Mouse (Mus musculus): ENCODE data around the gene Cdh26. TPM values are rescaled to one million over a fixed set of nuclear protein-coding genes. Genes with fewer than 3 reads are reported as not detected.
A peak's percentile ranks its signal among the peaks of the same experiment; 100 is the strongest.

Cdh26 gene
- polyA plus RNA-seq, 1 experiment from 2014 or later, result 0.73 TPM

GRCm38 (mm10) chr2:178414261-178415149 is 15.8 kb upstream of the Cdh26 start, which contains the start of the genes Ppp1r3d and Fam217b:
TSS of gene Ppp1r3d (minus strand) at chr2:178414472.
TSS of gene Fam217b (plus strand) at chr2:178414524.
- Histone ChIP-seq H3K4me2 (ENCODE audit: low read length) (peak within 1 kb of the TSS; percentile 99), H3K27me3 (replicated peaks; ENCODE audit: control insufficient read depth, insufficient read depth, low read length) (no peaks in the 10 kb centered on the region), H3K4me1 (replicated peaks; ENCODE audit: control insufficient read depth, insufficient read depth, low read length) (peaks cover 23% of the 10 kb centered on the region), H3K9ac (ENCODE audit: low read length) (peak within 1 kb of the TSS; percentile 66), H3K27ac (ENCODE audit: low read depth) (peak within 1 kb of the TSS; percentile 81), H3K4me3 (ENCODE audit: low read depth, low read length) (peak within 1 kb of the TSS; percentile 64), H3K36me3 (ENCODE audit: control insufficient read depth, insufficient read depth, low read length) (peaks cover 6% of the 10 kb centered on the region; the same call in 1 of the 2 replicates), H3K9me3 (ENCODE audit: control insufficient read depth, low read length) (no peaks in the 10 kb centered on the region)
- under 1% methylated on average over 68 of the region's 74 CpGs for WGBS
- DNase-seq (ENCODE audit: low spot score), result peak; percentile 84
- peak; percentile 86 for ATAC-seq (replicated peaks; ENCODE audit: low FRiP score, low TSS enrichment, low read depth)

- Histone ChIP-seq H3K36me3 (ENCODE audit: control insufficient read depth, insufficient read depth, low read length) (peaks cover 6% of the 10 kb centered on the region; the same call in 1 of the 2 replicates), H3K9me3 (ENCODE audit: control insufficient read depth, low read length) (no peaks in the 10 kb centered on the region), H3K4me3 (ENCODE audit: low read depth, low read length) (peak overlapping the region; percentile 64), H3K27me3 (replicated peaks; ENCODE audit: control insufficient read depth, insufficient read depth, low read length) (no peaks in the 10 kb centered on the region), H3K4me2 (ENCODE audit: low read length) (peak overlapping the region; percentile 99), H3K27ac (ENCODE audit: low read depth) (no peak overlapping the region; the same call in 1 of the 2 replicates), H3K4me1 (replicated peaks; ENCODE audit: control insufficient read depth, insufficient read depth, low read length) (peaks cover 23% of the 10 kb centered on the region), H3K9ac (ENCODE audit: low read length) (no peak overlapping the region)
- DNase-seq (ENCODE audit: low spot score) (no peak), ATAC-seq (replicated peaks; ENCODE audit: low FRiP score, low TSS enrichment, low read depth) (peak; percentile 0; the same call in 1 of the 2 replicates)
- 25% methylated on average over 3 of the region's 3 CpGs for WGBS
Measured at GRCm38 (mm10) chr2:178415150-178415448, 15.2 kb upstream of the Cdh26 start.

GRCm38 (mm10) chr2:178416427-178416826 is 13.9 kb upstream of the Cdh26 start:
- Histone ChIP-seq H3K4me3 (ENCODE audit: low read depth, low read length) (no peak overlapping the region), H3K4me1 (replicated peaks; ENCODE audit: control insufficient read depth, insufficient read depth, low read length) (peaks cover 17% of the 10 kb centered on the region), H3K9ac (ENCODE audit: low read length) (no peak overlapping the region), H3K9me3 (ENCODE audit: control insufficient read depth, low read length) (no peaks in the 10 kb centered on the region), H3K4me2 (ENCODE audit: low read length) (no peak overlapping the region), H3K27ac (ENCODE audit: low read depth) (no peak overlapping the region), H3K27me3 (replicated peaks; ENCODE audit: control insufficient read depth, insufficient read depth, low read length) (no peaks in the 10 kb centered on the region), H3K36me3 (ENCODE audit: control insufficient read depth, insufficient read depth, low read length) (peaks cover 16% of the 10 kb centered on the region; the same call in 1 of the 2 replicates)
- ATAC-seq (replicated peaks; ENCODE audit: low FRiP score, low TSS enrichment, low read depth) (no peak), DNase-seq (ENCODE audit: low spot score) (peak; percentile 48)
- WGBS, result 60% methylated on average over 13 of the region's 13 CpGs

- H3K4me1 ChIP-seq (replicated peaks; ENCODE audit: control insufficient read depth, insufficient read depth, low read length), result peaks cover 16% of the 10 kb centered on the region
- no peaks in the 10 kb centered on the region for H3K9me3 ChIP-seq (ENCODE audit: control insufficient read depth, low read length)
- peaks cover 16% of the 10 kb centered on the region; the same call in 1 of the 2 replicates for H3K36me3 ChIP-seq (ENCODE audit: control insufficient read depth, insufficient read depth, low read length)
- no peak overlapping the region for H3K27ac ChIP-seq (ENCODE audit: low read depth)
- no peak overlapping the region for H3K4me2 ChIP-seq (ENCODE audit: low read length)
- WGBS, result 78% methylated on average over 4 of the region's 4 CpGs
- DNase-seq (ENCODE audit: low spot score) (no peak), ATAC-seq (replicated peaks; ENCODE audit: low FRiP score, low TSS enrichment, low read depth) (no peak)
- H3K9ac ChIP-seq (ENCODE audit: low read length), result no peak overlapping the region
- H3K27me3 ChIP-seq (replicated peaks; ENCODE audit: control insufficient read depth, insufficient read depth, low read length), result no peaks in the 10 kb centered on the region
- no peak overlapping the region for H3K4me3 ChIP-seq (ENCODE audit: low read depth, low read length)
Measured at GRCm38 (mm10) chr2:178416970-178417369, 13.4 kb upstream of the Cdh26 start.

GRCm38 (mm10) chr2:178420576-178420975 is 9.8 kb upstream of the Cdh26 start:
- H3K4me3 ChIP-seq (ENCODE audit: low read depth, low read length), result no peak overlapping the region
- H3K36me3 ChIP-seq (ENCODE audit: control insufficient read depth, insufficient read depth, low read length), result peaks cover 21% of the 10 kb centered on the region; the same call in 1 of the 2 replicates
- peaks cover 10% of the 10 kb centered on the region; the same call in 1 of the 2 replicates for H3K4me1 ChIP-seq (replicated peaks; ENCODE audit: control insufficient read depth, insufficient read depth, low read length)
- H3K9ac ChIP-seq (ENCODE audit: low read length), result no peak overlapping the region
- ATAC-seq (replicated peaks; ENCODE audit: low FRiP score, low TSS enrichment, low read depth) (no peak), DNase-seq (ENCODE audit: low spot score) (no peak)
- no peak overlapping the region for H3K27ac ChIP-seq (ENCODE audit: low read depth)
- H3K4me2 ChIP-seq (ENCODE audit: low read length), result no peak overlapping the region
- no peaks in the 10 kb centered on the region for H3K27me3 ChIP-seq (replicated peaks; ENCODE audit: control insufficient read depth, insufficient read depth, low read length)
- WGBS, result 83% methylated on average over 9 of the region's 9 CpGs
- H3K9me3 ChIP-seq (ENCODE audit: control insufficient read depth, low read length), result no peaks in the 10 kb centered on the region

- no peak overlapping the region for H3K4me2 ChIP-seq (ENCODE audit: low read length)
- ATAC-seq (replicated peaks; ENCODE audit: low FRiP score, low TSS enrichment, low read depth), result no peak
Measured at GRCm38 (mm10) chr2:178421603-178422002, 8.7 kb upstream of the Cdh26 start.

GRCm38 (mm10) chr2:178422186-178422585 is 8.1 kb upstream of the Cdh26 start:
- Histone ChIP-seq H3K4me3 (ENCODE audit: low read depth, low read length) (no peak overlapping the region), H3K36me3 (ENCODE audit: control insufficient read depth, insufficient read depth, low read length) (peaks cover 21% of the 10 kb centered on the region; the same call in 1 of the 2 replicates), H3K9ac (ENCODE audit: low read length) (no peak overlapping the region), H3K4me2 (ENCODE audit: low read length) (no peak overlapping the region), H3K27ac (ENCODE audit: low read depth) (no peak overlapping the region; the same call in 1 of the 2 replicates), H3K9me3 (ENCODE audit: control insufficient read depth, low read length) (no peaks in the 10 kb centered on the region), H3K4me1 (replicated peaks; ENCODE audit: control insufficient read depth, insufficient read depth, low read length) (no peaks in the 10 kb centered on the region; the same call in 1 of the 2 replicates), H3K27me3 (replicated peaks; ENCODE audit: control insufficient read depth, insufficient read depth, low read length) (no peaks in the 10 kb centered on the region)
- DNase-seq (ENCODE audit: low spot score) (peak; percentile 24), ATAC-seq (replicated peaks; ENCODE audit: low FRiP score, low TSS enrichment, low read depth) (no peak)
- WGBS, result 33% methylated on average over 2 of the region's 3 CpGs

More at GRCm38 (mm10) chr2:178421603-178422002, 8.7 kb upstream of the Cdh26 start:
- Histone ChIP-seq H3K4me3 (ENCODE audit: low read depth, low read length) (no peak overlapping the region), H3K4me1 (replicated peaks; ENCODE audit: control insufficient read depth, insufficient read depth, low read length) (peaks cover 1% of the 10 kb centered on the region; the same call in 1 of the 2 replicates), H3K9me3 (ENCODE audit: control insufficient read depth, low read length) (no peaks in the 10 kb centered on the region), H3K9ac (ENCODE audit: low read length) (no peak overlapping the region), H3K27ac (ENCODE audit: low read depth) (no peak overlapping the region; the same call in 1 of the 2 replicates), H3K27me3 (replicated peaks; ENCODE audit: control insufficient read depth, insufficient read depth, low read length) (no peaks in the 10 kb centered on the region), H3K36me3 (ENCODE audit: control insufficient read depth, insufficient read depth, low read length) (peaks cover 21% of the 10 kb centered on the region; the same call in 1 of the 2 replicates)
- peak; percentile 49 for DNase-seq (ENCODE audit: low spot score)
- WGBS, result 46% methylated on average over 6 of the region's 6 CpGs

GRCm38 (mm10) chr2:178423223-178423622 is 7.1 kb upstream of the Cdh26 start:
- Histone ChIP-seq H3K36me3 (ENCODE audit: control insufficient read depth, insufficient read depth, low read length) (peaks cover 18% of the 10 kb centered on the region; the same call in 1 of the 2 replicates), H3K27ac (ENCODE audit: low read depth) (no peak overlapping the region), H3K27me3 (replicated peaks; ENCODE audit: control insufficient read depth, insufficient read depth, low read length) (no peaks in the 10 kb centered on the region), H3K4me2 (ENCODE audit: low read length) (no peak overlapping the region), H3K4me3 (ENCODE audit: low read depth, low read length) (no peak overlapping the region), H3K9me3 (ENCODE audit: control insufficient read depth, low read length) (no peaks in the 10 kb centered on the region), H3K9ac (ENCODE audit: low read length) (no peak overlapping the region), H3K4me1 (replicated peaks; ENCODE audit: control insufficient read depth, insufficient read depth, low read length) (no peaks in the 10 kb centered on the region; the same call in 1 of the 2 replicates)
- WGBS, result 72% methylated on average over 5 of the region's 5 CpGs
- ATAC-seq (replicated peaks; ENCODE audit: low FRiP score, low TSS enrichment, low read depth), result no peak
- DNase-seq (ENCODE audit: low spot score), result peak; percentile 47
